Mouse (Mus musculus) embryonic facial prominence, embryonic 15.5 days (tissue): ENCODE measurements at regions not wholly inside any gene's neighbourhood (a gene's known extent, or its start where the extent isn't known, plus 50 kb on each side); places are given as distances from the start of the nearest gene placed in this dataset.
"Not testable (repeated sequence)": the region's sequence is repeated elsewhere in the genome, so short reads cannot be mapped to it uniquely, and the experiment has no call there.

Source experiments
- ATAC-seq: fragments of 200-750 bp; cut with Nextera tagmentation; 2 replicates; pipeline ENCODE4 v1.8.0; 2017; ENCODE audit warnings: low read depth, moderate TSS enrichment; ENCODE audit not compliant: insufficient number of reproducible peaks, low FRiP score, low TSS enrichment
- H3K27ac ChIP-seq: fragments of 300-500 bp; sonication (generic); replicated peaks from 2 replicates; pipeline ENCODE4 v1.5.1; 2015; ENCODE audit warnings: mild to moderate bottlenecking, inconsistent platforms
- H3K27me3 ChIP-seq: fragments of 300-500 bp; sonication (generic); 2 replicates; pipeline ENCODE4 v1.6.1; 2015; ENCODE audit warnings: inconsistent platforms
- H3K36me3 ChIP-seq: fragments of 300-500 bp; sonication (generic); 2 replicates; pipeline ENCODE4 v1.6.1; 2015; ENCODE audit warnings: mild to moderate bottlenecking, inconsistent platforms
- H3K4me1 ChIP-seq: fragments of 300-500 bp; sonication (generic); 2 replicates; pipeline ENCODE4 v1.6.1; 2015; ENCODE audit warnings: inconsistent platforms
- H3K4me2 ChIP-seq: fragments of 300-500 bp; sonication (generic); replicated peaks from 2 replicates; pipeline ENCODE4 v1.6.1; 2015; ENCODE audit warnings: mild to moderate bottlenecking, inconsistent platforms
- H3K4me3 ChIP-seq: fragments of 300-500 bp; sonication (generic); replicated peaks from 2 replicates; pipeline ENCODE4 v1.5.1; 2015; ENCODE audit warnings: mild to moderate bottlenecking, inconsistent platforms
- H3K9ac ChIP-seq: fragments of 300-500 bp; sonication (generic); 2 replicates; pipeline ENCODE4 v1.6.1; 2015; ENCODE audit warnings: inconsistent platforms
- H3K9me3 ChIP-seq: fragments of 300-500 bp; sonication (generic); replicated peaks from 2 replicates; pipeline ENCODE4 v1.6.1; 2016; ENCODE audit warnings: inconsistent platforms
- WGBS: fragments of 180-500 bp; shearing (Covaris S2); methylation state at CpG from one replicate; pipeline ENCODE4 v1.1.7; 2015; 5-methylcytosine and 5-hydroxymethylcytosine counted together

- Histone ChIP-seq H3K27me3 (no peaks in the 10 kb centered on the region), H3K4me1 (0 out of 2 replicates have a peak, but pooled peaks cover 3% of the 10 kb centered on the region), H3K4me2 (no peak overlapping the region), H3K27ac (no peak overlapping the region), H3K4me3 (no peak overlapping the region), H3K36me3 (no peaks in the 10 kb centered on the region), H3K9ac (no peak overlapping the region), H3K9me3 (no peaks in the 10 kb centered on the region)
- no peak for ATAC-seq
- 99% methylated on average over 2 of the region's 2 CpGs for WGBS
Measured at GRCm38 (mm10) chr19:27091603-27092002, 124.7 kb upstream of the Vldlr start.

- Histone ChIP-seq H3K27ac (no peak overlapping the region), H3K27me3 (no peaks in the 10 kb centered on the region), H3K4me2 (no peak overlapping the region), H3K4me3 (no peak overlapping the region), H3K9me3 (no peaks in the 10 kb centered on the region), H3K4me1 (0 out of 2 replicates have a peak, but pooled peaks cover 3% of the 10 kb centered on the region), H3K9ac (no peak overlapping the region), H3K36me3 (no peaks in the 10 kb centered on the region)
- no peak for ATAC-seq
- WGBS = 51% methylated on average over 13 of the region's 13 CpGs
Measured at GRCm38 (mm10) chr19:27094777-27095478, 121.4 kb upstream of the Vldlr start.

- WGBS = 92% methylated on average over 1 of the region's 1 CpGs
- no peak for ATAC-seq
Measured at GRCm38 (mm10) chr19:27099921-27100320, 116.4 kb upstream of the Vldlr start.

GRCm38 (mm10) chr19:27110437-27110836 is 105.8 kb upstream of the Vldlr start:
- no peaks in the 10 kb centered on the region for H3K27me3 ChIP-seq
- no peak overlapping the region for H3K27ac ChIP-seq
- H3K4me1 ChIP-seq = no peaks in the 10 kb centered on the region
- H3K9me3 ChIP-seq = no peaks in the 10 kb centered on the region
- H3K4me3 ChIP-seq = no peak overlapping the region
- no peaks in the 10 kb centered on the region for H3K36me3 ChIP-seq
- no peak overlapping the region for H3K4me2 ChIP-seq
- WGBS = 59% methylated on average over 2 of the region's 2 CpGs
- no peak for ATAC-seq
- H3K9ac ChIP-seq = no peak overlapping the region

More at GRCm38 (mm10) chr19:27099921-27100320, 116.4 kb upstream of the Vldlr start:
- Histone ChIP-seq H3K36me3 (no peaks in the 10 kb centered on the region), H3K4me1 (0 out of 2 replicates have a peak, but pooled peaks cover 3% of the 10 kb centered on the region), H3K9me3 (no peaks in the 10 kb centered on the region), H3K27ac (no peak overlapping the region), H3K9ac (no peak overlapping the region), H3K27me3 (no peaks in the 10 kb centered on the region), H3K4me3 (no peak overlapping the region), H3K4me2 (no peak overlapping the region)

GRCm38 (mm10) chr19:27120876-27121275 is 95.4 kb upstream of the Vldlr start:
- ATAC-seq = no peak
- Histone ChIP-seq H3K36me3 (no peaks in the 10 kb centered on the region), H3K27me3 (no peaks in the 10 kb centered on the region), H3K9me3 (no peaks in the 10 kb centered on the region), H3K4me3 (no peak overlapping the region), H3K27ac (no peak overlapping the region), H3K4me2 (no peak overlapping the region), H3K9ac (no peak overlapping the region), H3K4me1 (peaks cover 8% of the 10 kb centered on the region)
- 57% methylated on average over 5 of the region's 5 CpGs for WGBS

- no peaks in the 10 kb centered on the region for H3K27me3 ChIP-seq
- 0 out of 2 replicates have a peak overlapping the region, but pooled peaks have one; percentile 34 for H3K27ac ChIP-seq
- no peak overlapping the region for H3K9ac ChIP-seq
- WGBS = 60% methylated on average over 5 of the region's 5 CpGs
- H3K36me3 ChIP-seq = no peaks in the 10 kb centered on the region
- H3K4me2 ChIP-seq = no peak overlapping the region
- H3K4me3 ChIP-seq = no peak overlapping the region
- H3K4me1 ChIP-seq = peaks cover 8% of the 10 kb centered on the region
- no peaks in the 10 kb centered on the region for H3K9me3 ChIP-seq
- no peak for ATAC-seq
Measured at GRCm38 (mm10) chr19:27122348-27122747, 93.9 kb upstream of the Vldlr start.

- Histone ChIP-seq H3K36me3 (no peaks in the 10 kb centered on the region), H3K4me1 (peaks cover 8% of the 10 kb centered on the region), H3K27me3 (no peaks in the 10 kb centered on the region), H3K9ac (no peak overlapping the region), H3K4me2 (peak overlapping the region; percentile 15; the same call in 1 of the 2 replicates), H3K27ac (peak overlapping the region; percentile 12; the same call in 1 of the 2 replicates), H3K9me3 (no peaks in the 10 kb centered on the region), H3K4me3 (no peak overlapping the region)
- no peak for ATAC-seq
- WGBS = 48% methylated on average over 8 of the region's 8 CpGs
Measured at GRCm38 (mm10) chr19:27123334-27123733, 93.0 kb upstream of the Vldlr start.

- Histone ChIP-seq H3K4me1 (peaks cover 8% of the 10 kb centered on the region), H3K27me3 (no peaks in the 10 kb centered on the region), H3K36me3 (no peaks in the 10 kb centered on the region), H3K4me3 (no peak overlapping the region), H3K9ac (no peak overlapping the region), H3K27ac (peak overlapping the region; percentile 12), H3K4me2 (peak overlapping the region; percentile 15; the same call in 1 of the 2 replicates), H3K9me3 (no peaks in the 10 kb centered on the region)
- WGBS = 53% methylated on average over 11 of the region's 11 CpGs
- no peak for ATAC-seq
Measured at GRCm38 (mm10) chr19:27123806-27124469, 92.3 kb upstream of the Vldlr start.

- not testable (repeated sequence) for H3K4me3 ChIP-seq, H3K27me3 ChIP-seq, H3K36me3 ChIP-seq, ATAC-seq, H3K4me2 ChIP-seq, H3K9me3 ChIP-seq, H3K27ac ChIP-seq, H3K9ac ChIP-seq, H3K4me1 ChIP-seq
- WGBS = 84% methylated on average over 4 of the region's 4 CpGs
Measured at GRCm38 (mm10) chr19:27128501-27128900, 87.8 kb upstream of the Vldlr start.

GRCm38 (mm10) chr19:27134360-27134759 is 81.9 kb upstream of the Vldlr start:
- 77% methylated on average over 5 of the region's 5 CpGs for WGBS
- H3K9ac ChIP-seq = no peak overlapping the region
- no peak overlapping the region for H3K27ac ChIP-seq
- no peaks in the 10 kb centered on the region for H3K4me1 ChIP-seq
- H3K4me2 ChIP-seq = no peak overlapping the region
- no peaks in the 10 kb centered on the region for H3K9me3 ChIP-seq
- no peaks in the 10 kb centered on the region for H3K36me3 ChIP-seq
- no peak for ATAC-seq
- H3K4me3 ChIP-seq = no peak overlapping the region
- H3K27me3 ChIP-seq = no peaks in the 10 kb centered on the region

GRCm38 (mm10) chr19:27140892-27141291 is 75.4 kb upstream of the Vldlr start:
- WGBS = 66% methylated on average over 3 of the region's 3 CpGs
- Histone ChIP-seq H3K27me3 (no peaks in the 10 kb centered on the region), H3K4me3 (no peak overlapping the region), H3K27ac (no peak overlapping the region), H3K9ac (no peak overlapping the region), H3K4me2 (no peak overlapping the region), H3K36me3 (no peaks in the 10 kb centered on the region), H3K9me3 (no peaks in the 10 kb centered on the region), H3K4me1 (no peaks in the 10 kb centered on the region)
- ATAC-seq = no peak
